Mouse (Mus musculus): ENCODE results near the gene Gm43518. TPM values are rescaled to one million over a fixed set of nuclear protein-coding genes. Genes with fewer than 3 reads are reported as not detected.

Gm43518 gene
- total RNA-seq, 2 experiments from 2014 or later, result 1.1 TPM; not detected in 1

- peak; percentile 49 to 54 for DNase-seq
Measured at GRCm38 (mm10) chr5:123979221-123979979, 52.2 kb downstream of the Gm43518 start.

DNA sequence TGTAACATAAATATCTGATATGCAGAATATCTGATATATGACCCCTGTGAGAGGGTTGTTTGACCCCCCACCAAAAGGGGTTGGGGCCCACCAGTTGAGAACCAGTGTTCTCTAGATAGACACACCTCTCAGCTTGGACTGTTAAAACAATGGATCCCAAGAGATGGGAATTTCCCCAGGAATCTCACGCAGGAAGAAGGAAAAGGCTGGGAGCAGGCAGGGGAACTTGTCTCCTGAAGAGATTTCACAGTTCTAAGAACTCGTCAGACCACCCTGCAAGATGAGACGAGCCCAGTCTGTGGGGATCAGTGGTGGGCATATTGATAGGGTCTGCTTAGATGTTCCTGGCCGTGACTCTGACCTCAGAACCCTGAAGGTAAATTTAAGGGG is 52.8 kb downstream of the Gm43518 start:
- DNase-seq, result peak in 1 of 2 experiments; percentile 19

DNA sequence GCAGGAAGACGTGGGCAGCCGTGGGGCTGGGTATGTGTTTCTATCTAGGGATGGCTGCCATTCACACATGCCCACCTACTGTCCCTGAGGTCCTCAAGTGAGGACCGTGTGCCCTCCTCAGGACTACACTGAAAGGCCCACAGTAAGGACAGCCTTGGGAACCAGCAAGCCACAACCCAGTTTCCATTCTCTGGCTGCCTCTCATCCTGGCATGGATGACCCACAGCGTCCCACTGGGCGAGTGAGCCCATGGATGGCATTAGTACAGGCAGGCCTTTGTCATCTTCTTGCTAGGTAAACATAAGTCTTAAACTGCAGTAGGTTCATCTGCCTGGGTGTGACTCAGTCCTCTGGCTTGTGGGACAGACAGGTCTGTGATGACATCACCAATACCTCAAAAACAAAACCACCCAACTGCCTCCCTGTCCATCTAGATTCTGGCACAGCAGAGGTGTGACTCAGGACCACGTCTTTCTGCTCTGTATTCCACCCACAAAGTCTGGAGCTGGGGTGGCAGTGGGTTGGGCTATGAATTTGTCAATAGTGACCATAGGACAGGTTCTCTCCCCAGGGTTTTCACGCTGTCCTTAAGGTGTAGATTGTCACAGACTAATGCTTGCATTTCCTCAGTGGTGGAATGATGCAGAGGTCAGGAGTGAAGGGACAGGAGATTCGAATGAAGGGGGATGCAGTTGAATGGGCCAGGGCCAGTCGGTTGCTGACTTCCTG is 53.5 kb downstream of the Gm43518 start:
- peak in 1 of 2 experiments; percentile 16 for DNase-seq

DNA sequence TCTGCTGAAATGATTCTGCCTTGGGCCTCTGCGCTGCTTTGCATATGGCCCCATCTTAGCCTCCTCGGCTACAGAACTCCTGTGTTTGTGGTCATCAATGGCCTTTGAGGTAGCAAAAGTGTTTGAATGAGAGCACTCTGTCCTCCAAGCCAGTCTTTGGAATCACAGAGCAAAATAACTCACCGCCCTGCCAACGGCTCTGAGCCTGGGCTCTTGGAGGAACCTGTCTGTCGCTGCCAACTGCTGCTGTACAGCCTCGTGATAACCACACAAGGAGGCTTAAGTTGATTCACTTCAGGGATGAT is 54.0 kb downstream of the Gm43518 start:
- DNase-seq, result peak; percentile 52 to 66

DNA sequence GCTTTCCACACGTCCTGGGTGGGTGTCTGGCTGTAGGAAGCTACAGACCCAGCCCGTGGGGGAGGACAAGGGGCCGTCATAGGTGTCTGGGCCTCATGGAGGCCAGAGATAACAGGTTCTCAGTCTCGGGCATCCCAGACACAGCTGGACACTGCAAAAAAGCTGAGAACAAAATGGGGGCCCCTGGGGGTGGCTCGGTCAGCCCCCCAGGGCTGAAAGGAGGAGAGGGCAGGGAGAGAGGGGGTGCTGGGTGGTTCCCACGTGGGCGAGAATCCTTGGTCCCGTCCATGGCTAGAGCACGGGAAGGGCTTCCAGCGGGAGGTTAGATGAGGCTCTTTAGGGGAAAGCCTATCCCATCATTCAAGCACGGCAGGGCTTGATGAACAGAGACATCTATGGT is 55.6 kb downstream of the Gm43518 start:
- no peak for DNase-seq

- DNase-seq, result no peak
Measured at GRCm38 (mm10) chr5:123985434-123985833, 58.2 kb downstream of the Gm43518 start.

GRCm38 (mm10) chr5:123986925-123987324 is 59.7 kb downstream of the Gm43518 start:
- DNase-seq, result no peak

GRCm38 (mm10) chr5:123987511-123987910 is 60.3 kb downstream of the Gm43518 start:
- no peak for DNase-seq

Other genes with a start within 250 kb of the Gm43518 start
- 100 to 1,000 TPM; 173 to 179 TPM for gene Clip1, start 242.8 kb upstream of the Gm43518 start, total RNA-seq (2021)
- 10 to 100 TPM; 17.3 to 22.0 TPM for gene Zcchc8, start 206.3 kb upstream of the Gm43518 start, total RNA-seq (2021)
- gene Rsrc2, start 178.0 kb upstream of the Gm43518 start, total RNA-seq (2021), result 10 to 100 TPM; 35.7 to 39.7 TPM
- gene Kntc1, start 177.7 kb upstream of the Gm43518 start, total RNA-seq (2021), result under 1 TPM; 0.31 to 0.97 TPM
- gene Hcar2, start 61.9 kb upstream of the Gm43518 start, total RNA-seq (2021), result under 1 TPM in 1 of 2 experiments, not detected in 1; 0.39 TPM
- under 1 TPM; 0.47 to 0.90 TPM for gene Hcar1, start 47.4 kb upstream of the Gm43518 start, total RNA-seq (2021)
- gene Denr, start 20.2 kb upstream of the Gm43518 start, total RNA-seq (2021), result 10 to 100 TPM; 54.0 to 58.7 TPM
- gene Ccdc62, start 3.3 kb downstream of the Gm43518 start, total RNA-seq (2021), result 1 to 10 TPM; 3.8 to 4.1 TPM
- gene Hip1r, start 46.2 kb downstream of the Gm43518 start, total RNA-seq (2021), result 10 to 100 TPM; 11.1 to 11.3 TPM
- gene Vps37b, start 104.9 kb downstream of the Gm43518 start, total RNA-seq (2021), result 10 to 100 TPM; 15.1 to 15.2 TPM
- 10 to 100 TPM in 1 of 2 experiments, 1 to 10 TPM in 1; 8.9 to 10.7 TPM for gene Abcb9, start 168.4 kb downstream of the Gm43518 start, total RNA-seq (2021)
- gene Ogfod2, start 184.9 kb downstream of the Gm43518 start, total RNA-seq (2021), result 10 to 100 TPM; 15.1 to 17.5 TPM
- gene Arl6ip4, start 188.7 kb downstream of the Gm43518 start, total RNA-seq (2021), result 10 to 100 TPM; 36.3 to 37.8 TPM

All from heart, adult 18-20 months (tissue).